Mouse (Mus musculus): Measurements from ENCODE around the gene Sfmbt2. TPM values are rescaled to one million over a fixed set of nuclear protein-coding genes. Genes with fewer than 3 reads are reported as not detected.
A peak's percentile ranks its signal among the peaks of the same experiment; 100 is the strongest.

Gene Sfmbt2
- polyA plus RNA-seq, 1 experiment, result 0.19 TPM

- no peak for TF ChIP-seq TCF12 (IDR thresholded peaks at IDR 0.05; ENCODE audit: insufficient read depth, poor library complexity, severe bottlenecking)
- TF ChIP-seq SRF (IDR thresholded peaks at IDR 0.05; ENCODE audit: control insufficient read depth, insufficient read length, low read depth), result no peak
- no peak for TF ChIP-seq TCF3 (IDR thresholded peaks at IDR 0.05; ENCODE audit: insufficient read length, low read depth)
- no peak for TF ChIP-seq E2F4 (IDR thresholded peaks at IDR 0.05; ENCODE audit: insufficient read depth)
- no peak for TF ChIP-seq POLR2AphosphoS2 (IDR thresholded peaks at IDR 0.05; ENCODE audit: insufficient read length, low read depth)
- TF ChIP-seq MYOG (IDR thresholded peaks at IDR 0.05; ENCODE audit: control insufficient read depth in 1 of 3, insufficient read depth in 1 of 3, insufficient read length in 2 of 3, low read depth in 2 of 3), result no peak
- no peak for TF ChIP-seq REST (IDR thresholded peaks at IDR 0.05; ENCODE audit: insufficient read depth, insufficient read length)
- no peak for TF ChIP-seq MYOD1 (IDR thresholded peaks at IDR 0.05; ENCODE audit: control insufficient read depth in 1 of 3, insufficient read length in 2 of 3, low read depth in 2 of 3)
- TF ChIP-seq CEBPB (IDR thresholded peaks at IDR 0.05; ENCODE audit: insufficient read depth, poor library complexity, severe bottlenecking), result no peak
- Histone ChIP-seq H3K4me2 (ENCODE audit: low read depth) (peak overlapping the region; percentile 61), H3K27me3 (ENCODE audit: control insufficient read depth, insufficient read depth, insufficient read length) (no peaks in the 10 kb centered on the region), H3ac (ENCODE audit: control insufficient read depth, insufficient read length) (no peak overlapping the region), H3K79me2 (ENCODE audit: control insufficient read depth, insufficient read depth) (no peaks in the 10 kb centered on the region), H3K4me3 (no peak overlapping the region), H3K36me3 (ENCODE audit: control insufficient read depth, insufficient read depth) (no peaks in the 10 kb centered on the region)
Measured at GRCm38 (mm10) chr2:10359861-10360260, 10.4 kb upstream of the Sfmbt2 start.

GRCm38 (mm10) chr2:10365081-10365480, 5.2 kb upstream of the Sfmbt2 start:
- Histone ChIP-seq H3K27me3 (ENCODE audit: control insufficient read depth, insufficient read depth, insufficient read length) (no peaks in the 10 kb centered on the region), H3K79me2 (ENCODE audit: control insufficient read depth, insufficient read depth) (no peaks in the 10 kb centered on the region), H3K4me3 (no peak overlapping the region), H3K36me3 (ENCODE audit: control insufficient read depth, insufficient read depth) (no peaks in the 10 kb centered on the region), H3K4me2 (ENCODE audit: low read depth) (no peak overlapping the region), H3ac (ENCODE audit: control insufficient read depth, insufficient read length) (no peak overlapping the region)
- TF ChIP-seq E2F4 (IDR thresholded peaks at IDR 0.05; ENCODE audit: insufficient read depth), result no peak
- no peak for TF ChIP-seq CEBPB (IDR thresholded peaks at IDR 0.05; ENCODE audit: insufficient read depth, poor library complexity, severe bottlenecking)
- no peak for TF ChIP-seq TCF12 (IDR thresholded peaks at IDR 0.05; ENCODE audit: insufficient read depth, poor library complexity, severe bottlenecking)
- no peak for TF ChIP-seq POLR2AphosphoS2 (IDR thresholded peaks at IDR 0.05; ENCODE audit: insufficient read length, low read depth)
- no peak for TF ChIP-seq TCF3 (IDR thresholded peaks at IDR 0.05; ENCODE audit: insufficient read length, low read depth)
- TF ChIP-seq MYOD1 (IDR thresholded peaks at IDR 0.05; ENCODE audit: control insufficient read depth in 1 of 3, insufficient read length in 2 of 3, low read depth in 2 of 3), result no peak
- TF ChIP-seq MYOG (IDR thresholded peaks at IDR 0.05; ENCODE audit: control insufficient read depth in 1 of 3, insufficient read depth in 1 of 3, insufficient read length in 2 of 3, low read depth in 2 of 3), result no peak
- no peak for TF ChIP-seq USF1 (IDR thresholded peaks at IDR 0.05; ENCODE audit: low read depth)
- no peak for TF ChIP-seq MAX (IDR thresholded peaks at IDR 0.05; ENCODE audit: low read depth)
- no peak for TF ChIP-seq REST (IDR thresholded peaks at IDR 0.05; ENCODE audit: insufficient read depth, insufficient read length)
- no peak for TF ChIP-seq POLR2A (IDR thresholded peaks at IDR 0.05; ENCODE audit: insufficient read length, low read depth)
- no peak for TF ChIP-seq SRF (IDR thresholded peaks at IDR 0.05; ENCODE audit: control insufficient read depth, insufficient read length, low read depth)

- Histone ChIP-seq H3K27me3 (ENCODE audit: control insufficient read depth, insufficient read depth, insufficient read length) (peaks cover 5% of the 10 kb centered on the region), H3K4me3 (no peak overlapping the region)
Measured at GRCm38 (mm10) chr2:10366284-10366683, 4.0 kb upstream of the Sfmbt2 start.

GRCm38 (mm10) chr2:10369676-10370075, 634 bp upstream of the Sfmbt2 start:
- H3K4me3 ChIP-seq, result no peak overlapping the region
- no peak for TF ChIP-seq TCF12 (IDR thresholded peaks at IDR 0.05; ENCODE audit: insufficient read depth, poor library complexity, severe bottlenecking)
- no peaks in the 10 kb centered on the region for H3K79me2 ChIP-seq (ENCODE audit: control insufficient read depth, insufficient read depth)
- H3K4me2 ChIP-seq (ENCODE audit: low read depth), result no peak overlapping the region
- H3ac ChIP-seq (ENCODE audit: control insufficient read depth, insufficient read length), result no peak overlapping the region
- peaks cover 5% of the 10 kb centered on the region for H3K27me3 ChIP-seq (ENCODE audit: control insufficient read depth, insufficient read depth, insufficient read length)
- no peaks in the 10 kb centered on the region for H3K36me3 ChIP-seq (ENCODE audit: control insufficient read depth, insufficient read depth)

More at GRCm38 (mm10) chr2:10366284-10366683, 4.0 kb upstream of the Sfmbt2 start:
- H3K79me2 ChIP-seq (ENCODE audit: control insufficient read depth, insufficient read depth), result no peaks in the 10 kb centered on the region
- TF ChIP-seq MYOG (IDR thresholded peaks at IDR 0.05; ENCODE audit: control insufficient read depth in 1 of 3, insufficient read depth in 1 of 3, insufficient read length in 2 of 3, low read depth in 2 of 3), result no peak
- H3K4me2 ChIP-seq (ENCODE audit: low read depth), result no peak overlapping the region
- H3ac ChIP-seq (ENCODE audit: control insufficient read depth, insufficient read length), result no peak overlapping the region
- H3K36me3 ChIP-seq (ENCODE audit: control insufficient read depth, insufficient read depth), result no peaks in the 10 kb centered on the region

- Histone ChIP-seq H3K79me2 (ENCODE audit: control insufficient read depth, insufficient read depth) (no peaks in the 10 kb centered on the region), H3K4me2 (ENCODE audit: low read depth) (no peak overlapping the region), H3K4me3 (no peak overlapping the region), H3K27me3 (ENCODE audit: control insufficient read depth, insufficient read depth, insufficient read length) (peaks cover 15% of the 10 kb centered on the region), H3K36me3 (ENCODE audit: control insufficient read depth, insufficient read depth) (no peaks in the 10 kb centered on the region), H3ac (ENCODE audit: control insufficient read depth, insufficient read length) (no peak overlapping the region)
- TF ChIP-seq TCF3 (IDR thresholded peaks at IDR 0.05; ENCODE audit: insufficient read length, low read depth), result no peak
- no peak for TF ChIP-seq REST (IDR thresholded peaks at IDR 0.05; ENCODE audit: insufficient read depth, insufficient read length)
- no peak for TF ChIP-seq USF1 (IDR thresholded peaks at IDR 0.05; ENCODE audit: low read depth)
- TF ChIP-seq MYOD1 (IDR thresholded peaks at IDR 0.05; ENCODE audit: control insufficient read depth in 1 of 3, insufficient read length in 2 of 3, low read depth in 2 of 3), result no peak
- no peak for TF ChIP-seq E2F4 (IDR thresholded peaks at IDR 0.05; ENCODE audit: insufficient read depth)
- no peak for TF ChIP-seq CEBPB (IDR thresholded peaks at IDR 0.05; ENCODE audit: insufficient read depth, poor library complexity, severe bottlenecking)
- no peak for TF ChIP-seq POLR2A (IDR thresholded peaks at IDR 0.05; ENCODE audit: insufficient read length, low read depth)
- TF ChIP-seq MAX (IDR thresholded peaks at IDR 0.05; ENCODE audit: low read depth), result no peak
- no peak for TF ChIP-seq MYOG (IDR thresholded peaks at IDR 0.05; ENCODE audit: control insufficient read depth in 1 of 3, insufficient read depth in 1 of 3, insufficient read length in 2 of 3, low read depth in 2 of 3)
- no peak for TF ChIP-seq SRF (IDR thresholded peaks at IDR 0.05; ENCODE audit: control insufficient read depth, insufficient read length, low read depth)
- no peak for TF ChIP-seq TCF12 (IDR thresholded peaks at IDR 0.05; ENCODE audit: insufficient read depth, poor library complexity, severe bottlenecking)
- no peak for TF ChIP-seq POLR2AphosphoS2 (IDR thresholded peaks at IDR 0.05; ENCODE audit: insufficient read length, low read depth)
Measured at GRCm38 (mm10) chr2:10370687-10371458, 563 bp downstream of the Sfmbt2 start.

Data from myocyte (in vitro differentiated cells).